Mouse (Mus musculus) hindbrain, embryonic 16.5 days (tissue): ENCODE results near the gene Ipo11. TPM values are rescaled to one million over a fixed set of nuclear protein-coding genes. Genes with fewer than 3 reads are reported as not detected.
"Not testable (repeated sequence)": the region's sequence is repeated elsewhere in the genome, so short reads cannot be mapped to it uniquely, and the experiment has no call there.

Source experiments
- ATAC-seq: fragments of 200-750 bp; cut with Nextera tagmentation; 2 replicates; pipeline ENCODE4 v1.8.0; 2017; ENCODE audit warnings: moderate TSS enrichment, moderate library complexity
- H3K27ac ChIP-seq: fragments of 300-500 bp; sonication (generic); 2 replicates; pipeline ENCODE4 v1.5.1; 2014; ENCODE audit warnings: low read depth, mild to moderate bottlenecking, control low read depth, low read length, moderate library complexity
- H3K27me3 ChIP-seq: fragments of 300-500 bp; sonication (generic); replicated peaks from 2 replicates; pipeline ENCODE4 v1.6.1; 2014; ENCODE audit warnings: low read length; ENCODE audit not compliant: control insufficient read depth, insufficient read depth
- H3K36me3 ChIP-seq: fragments of 300-500 bp; sonication (generic); 2 replicates; pipeline ENCODE4 v1.6.1; 2014; ENCODE audit warnings: mild to moderate bottlenecking, low read length, moderate library complexity, mixed read lengths; ENCODE audit not compliant: control insufficient read depth, insufficient read depth
- H3K4me1 ChIP-seq: fragments of 300-500 bp; sonication (generic); 2 replicates; pipeline ENCODE4 v1.6.1; 2014; ENCODE audit warnings: low read depth, low read length; ENCODE audit not compliant: control insufficient read depth, insufficient read depth
- H3K4me2 ChIP-seq: fragments of 300-500 bp; sonication (generic); 2 replicates; pipeline ENCODE4 v1.6.1; 2014; ENCODE audit warnings: mild to moderate bottlenecking, low read length, control low read depth, moderate library complexity
- H3K4me3 ChIP-seq: fragments of 300-500 bp; sonication (generic); 2 replicates; pipeline ENCODE4 v1.5.1; 2014; ENCODE audit warnings: mild to moderate bottlenecking, low read length, control low read depth, moderate library complexity
- H3K9ac ChIP-seq: fragments of 300-500 bp; sonication (generic); 2 replicates; pipeline ENCODE4 v1.6.1; 2014; ENCODE audit warnings: low read depth, mild to moderate bottlenecking, control low read depth, low read length, moderate library complexity
- H3K9me3 ChIP-seq: fragments of 300-500 bp; sonication (generic); 2 replicates; pipeline ENCODE4 v1.6.1; 2014; ENCODE audit warnings: mild to moderate bottlenecking, low read length, moderate library complexity; ENCODE audit not compliant: control insufficient read depth
- whole genome bisulfite sequencing: fragments of 180-500 bp; shearing (Covaris S2); extraction: QIAGEN DNeasy Blood & Tissue Kit; methylation state at CpG from one replicate; pipeline ENCODE4 v1.1.7; 2014; 5-methylcytosine and 5-hydroxymethylcytosine counted together
- polyA plus RNA-seq: library from polyadenylated mRNA; unstranded; fragments of >200 nt; fragmentation: Nextera tagmentation; extraction: Ambion mirVana; gene quantifications from 2 replicates; pipeline ENCODE4 v1.2.1, GENCODE M21; 2015

Gene Ipo11
- polyA plus RNA-seq, 1 experiment from 2014 or later = 43.5 TPM

DNA sequence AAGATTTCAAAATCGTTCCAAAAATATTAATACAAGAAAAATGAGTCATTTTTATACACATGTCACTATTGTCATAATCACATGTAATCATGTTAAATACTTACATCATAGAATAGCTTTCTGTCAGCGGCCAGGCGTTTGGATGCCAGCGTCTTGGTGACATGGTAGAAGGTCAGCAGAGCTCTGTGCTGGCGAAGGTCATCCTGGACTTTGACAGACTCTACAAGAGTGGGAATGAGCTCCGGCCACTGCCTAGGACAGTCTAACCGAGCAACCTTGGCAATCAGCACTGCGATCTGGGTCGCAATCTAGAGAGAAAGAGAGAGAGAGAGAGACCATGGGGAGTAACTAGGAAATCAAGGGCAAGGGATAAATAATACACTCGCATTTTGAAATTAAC, 26.7 kb downstream of the Ipo11 start:
- no peaks in the 10 kb centered on the region for H3K9me3 ChIP-seq
- no peak overlapping the region for H3K27ac ChIP-seq
- 95% methylated on average over 10 of the region's 10 CpGs for WGBS
- H3K27me3 ChIP-seq = no peaks in the 10 kb centered on the region
- no peak overlapping the region for H3K9ac ChIP-seq
- no peak overlapping the region for H3K4me3 ChIP-seq
- no peaks in the 10 kb centered on the region for H3K4me1 ChIP-seq
- H3K4me2 ChIP-seq = no peak overlapping the region
- H3K36me3 ChIP-seq = peaks cover 7% of the 10 kb centered on the region; the same call in 1 of the 2 replicates
- no peak for ATAC-seq

GRCm38 (mm10) chr13:106907273-106907672, 29.5 kb downstream of the Ipo11 start:
- Histone ChIP-seq H3K4me3 (no peak overlapping the region), H3K9ac (no peak overlapping the region), H3K4me2 (no peak overlapping the region), H3K27ac (no peak overlapping the region), H3K36me3 (peaks cover 7% of the 10 kb centered on the region; the same call in 1 of the 2 replicates), H3K27me3 (no peaks in the 10 kb centered on the region), H3K4me1 (no peaks in the 10 kb centered on the region), H3K9me3 (no peaks in the 10 kb centered on the region)
- WGBS = 95% methylated on average over 4 of the region's 4 CpGs
- peak; percentile 56; the same call in 1 of the 2 replicates for ATAC-seq

DNA sequence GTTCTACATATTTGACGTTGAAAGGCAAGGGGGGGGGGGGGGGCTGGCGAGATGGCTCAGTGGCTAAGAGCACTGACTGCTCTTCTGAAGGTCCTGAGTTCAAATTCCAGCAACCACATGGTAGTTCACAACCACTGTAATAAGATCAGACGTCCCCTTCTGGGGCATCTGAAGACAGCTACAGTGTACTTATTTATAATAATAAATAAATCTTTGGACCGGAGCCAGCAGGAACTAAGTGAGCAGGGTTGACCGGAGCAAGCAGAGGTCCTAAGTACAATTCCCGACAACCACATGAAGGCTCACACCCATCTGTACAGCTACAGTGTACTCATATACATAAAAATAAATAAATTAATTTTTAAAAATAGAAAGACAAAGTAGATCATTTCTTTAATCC, 31.6 kb downstream of the Ipo11 start:
- H3K4me3 ChIP-seq, H3K27me3 ChIP-seq, H3K4me1 ChIP-seq, H3K4me2 ChIP-seq, H3K9me3 ChIP-seq, H3K9ac ChIP-seq, H3K27ac ChIP-seq, ATAC-seq: not testable (repeated sequence)
- H3K36me3 ChIP-seq = peaks cover 11% of the 10 kb centered on the region
- 95% methylated on average over 6 of the region's 6 CpGs for WGBS

- H3K27ac ChIP-seq = no peak overlapping the region
- no peaks in the 10 kb centered on the region for H3K4me1 ChIP-seq
- WGBS = 93% methylated on average over 3 of the region's 3 CpGs
These were observed 32.1 kb downstream of the Ipo11 start for GRCm38 (mm10) chr13:106904637-106905036.

GRCm38 (mm10) chr13:106894284-106894683, 42.5 kb downstream of the Ipo11 start:
- Histone ChIP-seq H3K4me1 (no peaks in the 10 kb centered on the region), H3K4me2 (no peak overlapping the region), H3K4me3 (no peak overlapping the region), H3K36me3 (peaks cover 7% of the 10 kb centered on the region), H3K9me3 (no peaks in the 10 kb centered on the region), H3K9ac (no peak overlapping the region), H3K27me3 (no peaks in the 10 kb centered on the region), H3K27ac (no peak overlapping the region)
- ATAC-seq = no peak
- WGBS = 93% methylated on average over 2 of the region's 2 CpGs

More at GRCm38 (mm10) chr13:106904637-106905036, 32.1 kb downstream of the Ipo11 start:
- ATAC-seq = no peak
- no peaks in the 10 kb centered on the region for H3K9me3 ChIP-seq
- H3K36me3 ChIP-seq = peaks cover 11% of the 10 kb centered on the region; the same call in 1 of the 2 replicates
- no peak overlapping the region for H3K4me3 ChIP-seq
- no peaks in the 10 kb centered on the region for H3K27me3 ChIP-seq
- H3K9ac ChIP-seq = no peak overlapping the region
- H3K4me2 ChIP-seq = no peak overlapping the region

DNA sequence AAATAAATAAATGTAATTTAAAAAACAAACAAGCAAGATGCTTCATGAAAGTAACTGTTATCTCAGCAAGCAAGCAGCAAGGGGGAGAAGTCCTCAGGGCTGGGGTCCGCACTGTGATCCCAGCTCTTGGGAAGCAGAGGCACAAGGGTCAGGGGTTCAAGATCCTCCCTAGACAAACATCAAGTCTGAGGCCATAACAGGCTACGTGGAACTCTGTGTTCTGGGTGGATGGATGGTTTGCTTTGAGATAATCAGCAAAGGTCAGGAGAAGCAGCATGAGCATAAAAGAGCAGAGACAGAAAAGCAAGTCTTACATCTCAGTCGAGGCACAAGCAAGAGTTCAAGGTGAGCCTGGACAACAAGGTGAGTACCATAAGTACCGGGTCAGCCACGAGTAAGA, 43.1 kb downstream of the Ipo11 start:
- Histone ChIP-seq H3K27me3 (no peaks in the 10 kb centered on the region), H3K27ac (no peak overlapping the region), H3K9me3 (no peaks in the 10 kb centered on the region), H3K4me1 (no peaks in the 10 kb centered on the region), H3K9ac (no peak overlapping the region), H3K36me3 (peaks cover 7% of the 10 kb centered on the region), H3K4me3 (no peak overlapping the region), H3K4me2 (no peak overlapping the region)
- no peak for ATAC-seq
- WGBS = 95% methylated on average over 5 of the region's 5 CpGs

DNA sequence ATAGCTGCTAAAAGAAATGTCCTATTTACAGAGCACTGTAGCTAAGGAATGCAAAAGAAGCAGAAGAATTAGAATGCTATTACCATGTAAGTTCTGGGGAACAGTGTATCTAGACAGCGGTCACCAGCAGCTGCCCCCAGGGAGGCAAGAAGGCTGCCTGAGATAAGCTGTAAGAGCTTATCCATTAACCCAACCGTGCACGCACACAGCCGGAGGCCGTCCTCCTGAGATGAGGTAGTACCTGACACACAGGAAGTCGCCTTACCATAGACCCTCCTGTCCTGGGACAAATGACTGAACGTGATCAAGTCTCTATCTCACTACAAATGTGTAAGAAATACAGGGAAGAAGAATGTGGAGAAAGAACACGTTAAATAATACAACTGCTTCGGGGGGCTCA, 43.6 kb downstream of the Ipo11 start:
- ATAC-seq = no peak
- H3K36me3 ChIP-seq = peaks cover 7% of the 10 kb centered on the region
- H3K9ac ChIP-seq = no peak overlapping the region
- no peak overlapping the region for H3K27ac ChIP-seq
- no peaks in the 10 kb centered on the region for H3K4me1 ChIP-seq
- H3K4me2 ChIP-seq = no peak overlapping the region
- H3K27me3 ChIP-seq = no peaks in the 10 kb centered on the region
- no peaks in the 10 kb centered on the region for H3K9me3 ChIP-seq
- WGBS = 89% methylated on average over 9 of the region's 9 CpGs
- no peak overlapping the region for H3K4me3 ChIP-seq

- Histone ChIP-seq H3K4me1 (no peaks in the 10 kb centered on the region), H3K4me3 (no peak overlapping the region), H3K27me3 (no peaks in the 10 kb centered on the region), H3K36me3 (peaks cover 2% of the 10 kb centered on the region; the same call in 1 of the 2 replicates), H3K9me3 (no peaks in the 10 kb centered on the region), H3K9ac (no peak overlapping the region), H3K4me2 (no peak overlapping the region), H3K27ac (no peak overlapping the region)
- no peak for ATAC-seq
- WGBS = 96% methylated on average over 2 of the region's 2 CpGs
These were observed 49.4 kb downstream of the Ipo11 start for GRCm38 (mm10) chr13:106887364-106887763.

DNA sequence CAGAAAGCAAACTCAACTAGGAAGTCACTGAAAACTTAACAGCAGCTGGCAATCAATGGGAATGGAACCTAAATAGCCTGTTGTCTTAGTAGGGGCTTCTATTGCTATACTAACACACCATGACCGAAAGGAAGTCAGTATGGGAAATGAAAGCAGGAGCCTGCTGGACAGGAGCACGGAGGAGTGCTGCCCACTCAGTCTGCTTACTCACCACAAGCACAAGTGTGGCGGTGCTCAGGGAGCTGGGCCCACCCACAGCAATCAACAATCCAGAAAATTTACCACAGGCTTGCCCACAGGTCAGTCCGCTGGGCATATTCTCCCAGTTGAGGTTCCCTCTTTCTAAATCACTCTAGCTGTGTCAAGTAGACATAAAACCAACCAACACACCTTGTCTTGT, 52.5 kb downstream of the Ipo11 start:
- H3K27me3 ChIP-seq = no peaks in the 10 kb centered on the region
- no peaks in the 10 kb centered on the region for H3K9me3 ChIP-seq
- no peaks in the 10 kb centered on the region for H3K4me1 ChIP-seq
- no peak overlapping the region for H3K4me3 ChIP-seq
- H3K9ac ChIP-seq = no peak overlapping the region
- WGBS = 81% methylated on average over 4 of the region's 4 CpGs
- ATAC-seq = no peak
- H3K4me2 ChIP-seq = no peak overlapping the region
- H3K36me3 ChIP-seq = peaks cover 5% of the 10 kb centered on the region; the same call in 1 of the 2 replicates
- H3K27ac ChIP-seq = no peak overlapping the region

DNA sequence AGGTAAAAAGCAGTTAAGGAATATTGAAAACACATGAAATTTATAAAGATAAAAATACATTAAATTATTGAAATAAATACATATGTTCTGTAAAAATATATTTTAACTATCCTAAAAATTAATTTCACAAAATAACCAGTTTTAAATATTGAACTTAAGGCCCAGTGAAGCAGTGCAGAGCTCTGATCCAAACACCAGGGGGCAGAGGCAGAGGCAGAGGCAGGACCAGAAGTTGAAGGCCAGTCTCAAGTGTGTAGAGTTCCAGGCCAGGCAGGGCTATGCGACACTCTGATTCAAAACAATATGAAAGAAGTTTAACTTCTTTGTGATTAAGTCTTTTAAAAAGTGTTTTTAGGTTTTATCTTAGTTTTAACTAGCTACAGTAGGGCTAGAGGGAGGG, 60.5 kb downstream of the Ipo11 start:
- H3K27ac ChIP-seq = no peak overlapping the region
- WGBS = 83% methylated on average over 1 of the region's 1 CpGs
- no peak overlapping the region for H3K4me3 ChIP-seq
- ATAC-seq = no peak
- no peak overlapping the region for H3K4me2 ChIP-seq
- no peak overlapping the region for H3K9ac ChIP-seq
- H3K27me3 ChIP-seq = no peaks in the 10 kb centered on the region
- no peaks in the 10 kb centered on the region for H3K4me1 ChIP-seq
- no peaks in the 10 kb centered on the region for H3K9me3 ChIP-seq
- peaks cover 4% of the 10 kb centered on the region; the same call in 1 of the 2 replicates for H3K36me3 ChIP-seq
